Mouse (Mus musculus): ENCODE data around the gene Gm28230. TPM values are rescaled to one million over a fixed set of nuclear protein-coding genes. Genes with fewer than 3 reads are reported as not detected.
A peak's percentile ranks its signal among the peaks of the same experiment; 100 is the strongest.

The Gm28230 gene
- polyA plus RNA-seq, 1 experiment from 2014 or later = 1.5 TPM

- WGBS = 10% methylated on average over 17 of the region's 17 CpGs
- H3K27me3 ChIP-seq = peaks cover 96% of the 10 kb centered on the region
Measured at GRCm38 (mm10) chr2:74701949-74702819, 24.3 kb upstream of the Gm28230 start.

GRCm38 (mm10) chr2:74702820-74703219 is 23.7 kb upstream of the Gm28230 start:
- ATAC-seq (ENCODE audit: low FRiP score) = no peak
- no peak overlapping the region for H3K27ac ChIP-seq
- 7% methylated on average over 6 of the region's 6 CpGs for WGBS
- H3K4me2 ChIP-seq = no peak overlapping the region
- peaks cover 96% of the 10 kb centered on the region for H3K27me3 ChIP-seq
- peaks cover 20% of the 10 kb centered on the region for H3K4me1 ChIP-seq (replicated peaks)
- no peaks in the 10 kb centered on the region for H3K9me3 ChIP-seq
- no peak overlapping the region for H3K4me3 ChIP-seq
- no peaks in the 10 kb centered on the region for H3K36me3 ChIP-seq
- H3K9ac ChIP-seq = no peak overlapping the region

More at GRCm38 (mm10) chr2:74701949-74702819, 24.3 kb upstream of the Gm28230 start:
- Histone ChIP-seq H3K4me2 (no peak overlapping the region), H3K4me1 (replicated peaks) (peaks cover 24% of the 10 kb centered on the region), H3K9ac (no peak overlapping the region), H3K4me3 (no peak overlapping the region), H3K27ac (no peak overlapping the region), H3K9me3 (no peaks in the 10 kb centered on the region), H3K36me3 (no peaks in the 10 kb centered on the region)
- no peak for ATAC-seq (ENCODE audit: low FRiP score)

GRCm38 (mm10) chr2:74703317-74703716 is 23.2 kb upstream of the Gm28230 start:
- Histone ChIP-seq H3K9ac (no peak overlapping the region), H3K9me3 (no peaks in the 10 kb centered on the region), H3K4me2 (no peak overlapping the region), H3K4me3 (no peak overlapping the region), H3K36me3 (no peaks in the 10 kb centered on the region), H3K27me3 (peaks cover 96% of the 10 kb centered on the region), H3K27ac (no peak overlapping the region), H3K4me1 (replicated peaks) (peaks cover 15% of the 10 kb centered on the region)
- no peak for ATAC-seq (ENCODE audit: low FRiP score)
- WGBS = 3% methylated on average over 10 of the region's 10 CpGs

- Histone ChIP-seq H3K9ac (no peak overlapping the region), H3K36me3 (no peaks in the 10 kb centered on the region), H3K4me1 (replicated peaks) (peaks cover 11% of the 10 kb centered on the region), H3K9me3 (no peaks in the 10 kb centered on the region), H3K27ac (no peak overlapping the region), H3K4me3 (no peak overlapping the region), H3K4me2 (no peak overlapping the region), H3K27me3 (peaks cover 96% of the 10 kb centered on the region)
- 1% methylated on average over 26 of the region's 26 CpGs for WGBS
- ATAC-seq (ENCODE audit: low FRiP score) = no peak
Measured at GRCm38 (mm10) chr2:74703720-74704392, 22.7 kb upstream of the Gm28230 start.

- Histone ChIP-seq H3K4me3 (peak within 1 kb of the TSS; percentile 37), H3K27me3 (peaks cover 96% of the 10 kb centered on the region), H3K4me2 (peak within 1 kb of the TSS; percentile 52), H3K9ac (peak within 1 kb of the TSS; percentile 53; the same call in 1 of the 2 replicates), H3K36me3 (no peaks in the 10 kb centered on the region), H3K9me3 (no peaks in the 10 kb centered on the region), H3K4me1 (replicated peaks) (peaks cover 11% of the 10 kb centered on the region), H3K27ac (peak within 1 kb of the TSS; percentile 53)
- no peak for ATAC-seq (ENCODE audit: low FRiP score)
- WGBS = under 1% methylated on average over 33 of the region's 52 CpGs
Measured at GRCm38 (mm10) chr2:74704393-74704998, 22.0 kb upstream of the Gm28230 start, which contains the start of gene Hoxd8. Gene Hoxd8, plus strand, starts transcription at chr2:74704615.

GRCm38 (mm10) chr2:74704999-74705466 is 21.5 kb upstream of the Gm28230 start:
- H3K4me2 ChIP-seq = peak overlapping the region; percentile 52
- peaks cover 11% of the 10 kb centered on the region for H3K4me1 ChIP-seq (replicated peaks)
- peak overlapping the region; percentile 37 for H3K4me3 ChIP-seq
- H3K36me3 ChIP-seq = no peaks in the 10 kb centered on the region
- no peak for ATAC-seq (ENCODE audit: low FRiP score)
- H3K27me3 ChIP-seq = peaks cover 96% of the 10 kb centered on the region
- no peaks in the 10 kb centered on the region for H3K9me3 ChIP-seq
- WGBS = under 1% methylated on average over 30 of the region's 66 CpGs
- H3K9ac ChIP-seq = peak overlapping the region; percentile 53; the same call in 1 of the 2 replicates
- H3K27ac ChIP-seq = peak overlapping the region; percentile 53

GRCm38 (mm10) chr2:74705467-74706089 is 20.9 kb upstream of the Gm28230 start:
- peak overlapping the region; percentile 53 for H3K27ac ChIP-seq
- no peaks in the 10 kb centered on the region for H3K9me3 ChIP-seq
- peak overlapping the region; percentile 53; the same call in 1 of the 2 replicates for H3K9ac ChIP-seq
- H3K27me3 ChIP-seq = peaks cover 96% of the 10 kb centered on the region
- H3K4me2 ChIP-seq = peak overlapping the region; percentile 52
- WGBS = 0% methylated on average over 39 of the region's 85 CpGs
- no peak for ATAC-seq (ENCODE audit: low FRiP score)
- H3K36me3 ChIP-seq = no peaks in the 10 kb centered on the region
- peaks cover 11% of the 10 kb centered on the region for H3K4me1 ChIP-seq (replicated peaks)
- peak overlapping the region; percentile 37 for H3K4me3 ChIP-seq

- H3K4me2 ChIP-seq = 0 out of 2 replicates have a peak overlapping the region, but pooled peaks have one; percentile 11
- H3K27me3 ChIP-seq = peaks cover 95% of the 10 kb centered on the region
- H3K4me3 ChIP-seq = peak overlapping the region; percentile 2; the same call in 1 of the 2 replicates
Measured at GRCm38 (mm10) chr2:74706393-74706960, 20.1 kb upstream of the Gm28230 start.

GRCm38 (mm10) chr2:74707599-74707998 is 18.9 kb upstream of the Gm28230 start:
- Histone ChIP-seq H3K4me1 (replicated peaks) (peaks cover 18% of the 10 kb centered on the region), H3K4me2 (0 out of 2 replicates have a peak overlapping the region, but pooled peaks have one; percentile 4), H3K4me3 (peak overlapping the region; percentile 7; the same call in 1 of the 2 replicates), H3K36me3 (no peaks in the 10 kb centered on the region), H3K27me3 (peaks cover 97% of the 10 kb centered on the region), H3K9ac (no peak overlapping the region), H3K9me3 (no peaks in the 10 kb centered on the region), H3K27ac (no peak overlapping the region)
- no peak for ATAC-seq (ENCODE audit: low FRiP score)
- WGBS = 9% methylated on average over 7 of the region's 7 CpGs

More at GRCm38 (mm10) chr2:74706393-74706960, 20.1 kb upstream of the Gm28230 start:
- Histone ChIP-seq H3K4me1 (replicated peaks) (peaks cover 11% of the 10 kb centered on the region), H3K27ac (no peak overlapping the region), H3K9ac (no peak overlapping the region), H3K36me3 (no peaks in the 10 kb centered on the region), H3K9me3 (no peaks in the 10 kb centered on the region)
- no peak for ATAC-seq (ENCODE audit: low FRiP score)
- 3% methylated on average over 13 of the region's 13 CpGs for WGBS

- H3K9ac ChIP-seq = no peak overlapping the region
- ATAC-seq (ENCODE audit: low FRiP score) = no peak
- WGBS = 7% methylated on average over 4 of the region's 4 CpGs
- H3K4me1 ChIP-seq (replicated peaks) = peaks cover 18% of the 10 kb centered on the region
- H3K4me2 ChIP-seq = no peak overlapping the region
- H3K36me3 ChIP-seq = no peaks in the 10 kb centered on the region
- H3K27ac ChIP-seq = no peak overlapping the region
- H3K9me3 ChIP-seq = no peaks in the 10 kb centered on the region
- no peak overlapping the region for H3K4me3 ChIP-seq
- peaks cover 96% of the 10 kb centered on the region for H3K27me3 ChIP-seq
Measured at GRCm38 (mm10) chr2:74708676-74709075, 17.9 kb upstream of the Gm28230 start.

Data from hindbrain, embryonic 13.5 days (tissue).